Mouse (Mus musculus) midbrain, embryonic 16.5 days (tissue): ENCODE results near the gene Acp5. TPM values are rescaled to one million over a fixed set of nuclear protein-coding genes. Genes with fewer than 3 reads are reported as not detected.

Experiments used
- ATAC-seq: fragments of 200-750 bp; cut with Nextera tagmentation; 2 replicates; pipeline ENCODE4 v1.8.0; 2017; ENCODE audit warnings: moderate TSS enrichment
- H3K27ac ChIP-seq: fragments of 300-500 bp; sonication (generic); 2 replicates; pipeline ENCODE4 v1.5.1; 2014; ENCODE audit warnings: mild to moderate bottlenecking, low read length, mixed read lengths
- H3K27me3 ChIP-seq: fragments of 300-500 bp; sonication (generic); 2 replicates; pipeline ENCODE4 v1.6.1; 2014; ENCODE audit warnings: low read depth, low read length, mixed read lengths; ENCODE audit not compliant: control insufficient read depth, insufficient read depth
- H3K36me3 ChIP-seq: fragments of 300-500 bp; sonication (generic); 2 replicates; pipeline ENCODE4 v1.6.1; 2014; ENCODE audit warnings: mild to moderate bottlenecking, low read length, moderate library complexity, mixed read lengths; ENCODE audit not compliant: control insufficient read depth, insufficient read depth
- H3K4me1 ChIP-seq: fragments of 300-500 bp; sonication (generic); 2 replicates; pipeline ENCODE4 v1.6.1; 2014; ENCODE audit warnings: mild to moderate bottlenecking, low read length, mixed read lengths; ENCODE audit not compliant: control insufficient read depth, insufficient read depth
- H3K4me2 ChIP-seq: fragments of 300-500 bp; sonication (generic); 2 replicates; pipeline ENCODE4 v1.6.1; 2014; ENCODE audit warnings: mild to moderate bottlenecking, low read length, mixed read lengths
- H3K4me3 ChIP-seq: fragments of 300-500 bp; sonication (generic); 2 replicates; pipeline ENCODE4 v1.5.1; 2014; ENCODE audit warnings: low read depth, mild to moderate bottlenecking, low read length, moderate library complexity, mixed read lengths
- H3K9ac ChIP-seq: fragments of 300-500 bp; sonication (generic); 2 replicates; pipeline ENCODE4 v1.6.1; 2014; ENCODE audit warnings: low read depth, low read length, mixed read lengths
- H3K9me3 ChIP-seq: fragments of 300-500 bp; sonication (generic); replicated peaks from 2 replicates; pipeline ENCODE4 v1.6.1; 2014; ENCODE audit warnings: mild to moderate bottlenecking, low read length, mixed read lengths; ENCODE audit not compliant: control insufficient read depth, poor library complexity, severe bottlenecking
- WGBS: fragments of 180-500 bp; shearing (Covaris S2); extraction: QIAGEN DNeasy Blood & Tissue Kit; methylation state at CpG from one replicate; pipeline ENCODE4 v1.1.7; 2014; 5-methylcytosine and 5-hydroxymethylcytosine counted together
- polyA plus RNA-seq: library from polyadenylated mRNA; unstranded; fragments of >200 nt; fragmentation: Nextera tagmentation; extraction: Ambion mirVana; gene quantifications from 2 replicates; pipeline ENCODE4 v1.2.1, GENCODE M21; 2015

Gene Acp5
- polyA plus RNA-seq, 1 experiment from 2014 or later, result 4.1 TPM

DNA sequence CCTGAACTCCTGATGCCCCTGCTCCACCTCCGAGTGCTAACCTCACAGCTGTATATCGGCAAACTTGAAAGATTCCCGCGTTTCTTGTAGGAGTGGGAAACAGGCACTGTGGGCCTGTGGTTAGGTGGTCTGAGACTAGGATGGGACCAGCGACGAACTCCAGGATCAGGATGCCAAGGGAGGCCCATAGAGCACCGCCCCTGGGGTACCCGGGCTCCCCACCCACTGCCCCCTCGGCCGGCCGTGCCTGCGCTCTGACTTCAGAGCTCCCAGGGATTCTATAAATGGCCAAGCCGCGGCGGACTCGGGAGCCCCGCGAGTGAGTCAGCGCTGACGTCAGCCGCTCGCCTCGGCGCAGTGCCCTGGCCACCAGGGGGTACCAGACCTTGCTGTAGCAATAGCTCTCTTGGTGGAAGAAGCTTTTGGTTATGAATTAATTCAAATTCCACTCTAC is 39.6 kb downstream of the Acp5 start:
- Histone ChIP-seq H3K9me3 (no peaks in the 10 kb centered on the region), H3K9ac (peak overlapping the region; percentile 57), H3K27ac (no peak overlapping the region), H3K36me3 (no peaks in the 10 kb centered on the region), H3K27me3 (peaks cover 22% of the 10 kb centered on the region), H3K4me3 (peak overlapping the region; percentile 35), H3K4me2 (peak overlapping the region; percentile 62), H3K4me1 (no peaks in the 10 kb centered on the region; the same call in 1 of the 2 replicates)
- 4% methylated on average over 24 of the region's 24 CpGs for WGBS
- ATAC-seq, result 0 out of 2 replicates have a peak, but pooled peaks have one; percentile 32

DNA sequence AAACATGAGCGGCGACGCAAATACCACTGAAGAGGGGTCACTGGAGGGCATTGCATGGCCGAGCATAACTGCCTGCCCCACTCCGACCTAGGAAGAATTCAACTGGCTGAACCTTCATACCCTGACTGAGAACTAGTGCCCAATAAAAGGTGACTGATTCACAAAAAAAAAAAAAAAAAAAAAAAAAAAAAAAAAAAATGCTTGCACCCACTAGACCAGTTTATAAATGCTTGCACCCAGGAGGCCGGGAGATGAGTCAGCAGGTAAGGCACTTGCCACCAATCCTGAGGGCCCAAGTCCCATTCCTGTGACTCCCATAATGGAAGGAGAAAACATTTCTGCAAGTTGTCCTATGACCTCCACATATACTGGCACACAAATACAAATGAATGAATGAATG is 42.8 kb downstream of the Acp5 start:
- H3K27me3 ChIP-seq, result peaks cover 2% of the 10 kb centered on the region; the same call in 1 of the 2 replicates
- no peaks in the 10 kb centered on the region for H3K36me3 ChIP-seq
- H3K4me2 ChIP-seq, result no peak overlapping the region
- 88% methylated on average over 6 of the region's 6 CpGs for WGBS
- no peak overlapping the region for H3K4me3 ChIP-seq
- H3K9me3 ChIP-seq, result no peaks in the 10 kb centered on the region
- H3K4me1 ChIP-seq, result no peaks in the 10 kb centered on the region
- no peak for ATAC-seq
- H3K27ac ChIP-seq, result no peak overlapping the region
- no peak overlapping the region for H3K9ac ChIP-seq

- H3K4me3 ChIP-seq, result no peak overlapping the region
- peaks cover 7% of the 10 kb centered on the region for H3K4me1 ChIP-seq
- H3K9ac ChIP-seq, result no peak overlapping the region
- H3K36me3 ChIP-seq, result no peaks in the 10 kb centered on the region
- no peak overlapping the region for H3K4me2 ChIP-seq
- H3K9me3 ChIP-seq, result no peaks in the 10 kb centered on the region
- no peak for ATAC-seq
- WGBS, result 84% methylated on average over 7 of the region's 7 CpGs
- no peaks in the 10 kb centered on the region for H3K27me3 ChIP-seq
- H3K27ac ChIP-seq, result no peak overlapping the region
These were observed 45.5 kb downstream of the Acp5 start for GRCm38 (mm10) chr9:22089986-22090385.

DNA sequence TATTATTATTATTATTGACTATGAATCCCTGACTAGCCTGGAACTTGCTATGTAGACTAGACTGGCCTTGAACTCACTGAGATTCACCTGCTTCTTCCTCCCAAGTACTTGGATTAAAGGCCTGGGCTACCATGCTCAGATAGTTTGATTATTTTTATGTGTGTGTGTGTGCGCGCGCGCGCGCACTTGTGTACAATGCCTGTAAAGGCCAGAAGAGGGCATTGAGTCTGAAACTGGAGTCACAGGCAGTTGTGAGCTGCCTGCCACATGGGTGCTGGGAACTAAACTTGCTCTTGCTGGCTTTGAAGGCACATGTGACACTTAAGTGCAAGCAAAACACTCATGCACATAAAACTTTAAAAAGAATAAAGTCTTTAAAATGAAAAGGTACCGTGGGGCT is 46.2 kb downstream of the Acp5 start:
- H3K4me2 ChIP-seq, result no peak overlapping the region
- over 99% methylated on average over 7 of the region's 7 CpGs for WGBS
- H3K4me1 ChIP-seq, result peaks cover 12% of the 10 kb centered on the region
- no peaks in the 10 kb centered on the region for H3K9me3 ChIP-seq
- ATAC-seq, result no peak
- no peaks in the 10 kb centered on the region for H3K27me3 ChIP-seq
- H3K27ac ChIP-seq, result no peak overlapping the region
- H3K9ac ChIP-seq, result no peak overlapping the region
- H3K4me3 ChIP-seq, result no peak overlapping the region
- H3K36me3 ChIP-seq, result no peaks in the 10 kb centered on the region

GRCm38 (mm10) chr9:22087034-22087618 is 48.4 kb downstream of the Acp5 start:
- Histone ChIP-seq H3K36me3 (no peaks in the 10 kb centered on the region), H3K4me1 (peaks cover 16% of the 10 kb centered on the region), H3K4me2 (no peak overlapping the region), H3K9me3 (no peaks in the 10 kb centered on the region), H3K27me3 (no peaks in the 10 kb centered on the region), H3K4me3 (no peak overlapping the region), H3K27ac (no peak overlapping the region), H3K9ac (no peak overlapping the region)
- 85% methylated on average over 2 of the region's 2 CpGs for WGBS
- ATAC-seq, result no peak

DNA sequence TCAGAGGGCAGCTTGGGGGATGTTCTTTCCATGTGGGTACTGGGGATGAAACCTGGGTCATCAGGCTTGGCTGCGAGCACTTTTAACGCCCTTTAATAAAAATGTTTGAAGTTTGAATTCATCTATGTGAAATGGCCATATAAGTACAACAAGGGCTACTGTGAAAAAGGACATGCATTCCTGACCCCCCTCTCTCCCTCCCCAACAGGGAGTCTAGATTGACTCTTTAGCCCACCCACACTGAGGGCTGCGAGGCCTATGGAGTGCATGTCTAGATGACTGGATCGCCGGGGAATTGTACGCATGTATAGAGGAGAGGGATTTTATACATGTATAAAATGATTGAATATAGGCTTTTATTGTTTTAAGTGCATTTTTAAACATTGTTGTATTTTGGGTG is 49.5 kb downstream of the Acp5 start:
- peak overlapping the region; percentile 81 for H3K27ac ChIP-seq
- H3K4me3 ChIP-seq, result peak overlapping the region; percentile 83
- H3K4me2 ChIP-seq, result peak overlapping the region; percentile 74
- H3K9me3 ChIP-seq, result no peaks in the 10 kb centered on the region
- WGBS, result 85% methylated on average over 6 of the region's 6 CpGs
- no peaks in the 10 kb centered on the region for H3K27me3 ChIP-seq
- H3K9ac ChIP-seq, result peak overlapping the region; percentile 78
- no peak for ATAC-seq
- peaks cover 16% of the 10 kb centered on the region for H3K4me1 ChIP-seq
- no peaks in the 10 kb centered on the region for H3K36me3 ChIP-seq

DNA sequence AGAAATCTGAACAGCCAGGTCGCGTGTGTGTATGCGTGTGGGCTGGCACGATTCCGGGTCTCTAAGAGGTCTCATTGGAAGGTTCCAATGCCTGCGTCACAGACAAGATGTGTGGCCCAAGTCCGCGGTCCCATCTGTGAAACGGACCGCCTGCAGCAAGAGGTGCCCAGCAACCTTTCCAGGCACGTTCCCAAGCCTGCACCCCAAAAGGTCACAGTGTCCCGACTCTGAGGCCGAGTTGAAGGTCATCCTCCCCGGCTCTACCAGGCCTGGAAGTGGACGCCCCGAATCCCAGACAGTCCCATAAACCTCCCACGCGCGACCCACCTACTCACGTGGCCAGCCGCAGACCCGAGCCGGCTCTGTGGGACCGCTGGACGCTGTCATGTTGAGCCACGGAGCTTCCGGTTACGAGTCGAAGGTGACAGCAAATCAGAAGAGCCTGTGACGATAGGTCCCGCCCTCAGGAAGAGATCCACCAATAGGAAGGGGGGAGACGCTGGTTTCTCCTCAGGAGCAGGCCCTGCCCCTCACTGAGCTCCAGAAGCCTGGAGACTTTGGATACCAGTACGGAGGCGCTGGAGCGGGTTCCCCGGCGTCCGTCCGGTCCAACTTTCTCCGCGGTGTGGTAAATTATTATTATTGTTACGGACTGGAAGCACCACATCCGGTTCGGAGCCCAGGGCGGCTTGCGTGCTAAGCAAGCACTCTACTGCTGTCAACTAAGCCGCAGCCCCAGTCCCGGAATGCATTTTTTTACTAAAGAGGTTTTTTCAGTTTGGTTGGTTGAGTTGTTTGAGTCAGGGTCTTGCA is 50.3 kb downstream of the Acp5 start, which contains the start of gene Ecsit:
Ecsit (minus strand) TSS at position 417 of the 813 bp plus-strand sequence.
- H3K4me3 ChIP-seq, result peak within 1 kb of the TSS; percentile 83
- H3K4me1 ChIP-seq, result peaks cover 16% of the 10 kb centered on the region
- WGBS, result under 1% methylated on average over 48 of the region's 48 CpGs
- H3K4me2 ChIP-seq, result peak within 1 kb of the TSS; percentile 74
- peak; percentile 99 for ATAC-seq
- no peaks in the 10 kb centered on the region for H3K27me3 ChIP-seq
- peak within 1 kb of the TSS; percentile 79 for H3K9ac ChIP-seq
- no peaks in the 10 kb centered on the region for H3K36me3 ChIP-seq
- no peaks in the 10 kb centered on the region for H3K9me3 ChIP-seq
- H3K27ac ChIP-seq, result peak within 1 kb of the TSS; percentile 81

GRCm38 (mm10) chr9:22084667-22085021 is 50.9 kb downstream of the Acp5 start:
- no peaks in the 10 kb centered on the region for H3K36me3 ChIP-seq
- H3K9ac ChIP-seq, result peak overlapping the region; percentile 79
- 37% methylated on average over 4 of the region's 4 CpGs for WGBS
- no peaks in the 10 kb centered on the region for H3K27me3 ChIP-seq
- H3K27ac ChIP-seq, result peak overlapping the region; percentile 81
- no peak for ATAC-seq
- peak overlapping the region; percentile 74 for H3K4me2 ChIP-seq
- H3K9me3 ChIP-seq, result no peaks in the 10 kb centered on the region
- H3K4me1 ChIP-seq, result peaks cover 16% of the 10 kb centered on the region
- peak overlapping the region; percentile 83 for H3K4me3 ChIP-seq
